Mouse (Mus musculus) ES-E14 (cell line): ENCODE measurements around the gene Osbpl10.

ENCODE experiments used
- CHD2 ChIP-seq: IDR thresholded peaks from 2 replicates; pipeline ENCODE4 v1.6.1; 2014; ENCODE audit warnings: mild to moderate bottlenecking, low read depth, low read length, inconsistent platforms
- HCFC1 ChIP-seq: IDR thresholded peaks from 2 replicates; pipeline ENCODE4 v1.6.1; 2012; ENCODE audit warnings: low read length, inconsistent platforms, borderline replicate concordance; ENCODE audit not compliant: insufficient read depth
- ZNF384 ChIP-seq: IDR thresholded peaks from 2 replicates; pipeline ENCODE4 v1.6.1; 2012; ENCODE audit warnings: low read depth, low read length, inconsistent platforms

- TF ChIP-seq CHD2 = no peak
- TF ChIP-seq ZNF384 = no peak
- TF ChIP-seq HCFC1 = no peak
These were observed 14.3 kb upstream of the Osbpl10 start for GRCm38 (mm10) chr9:114964093-114964492.
